Mouse (Mus musculus) small intestine, adult 2 months (tissue): ENCODE results near the gene Ilkap.

Experiments used
- CTCF ChIP-seq: fragments of 200-500 bp; IDR thresholded peaks from 2 replicates; pipeline ENCODE4 v1.5.1; 2012; ENCODE audit warnings: low read depth, mild to moderate bottlenecking, control low read depth, inconsistent platforms, low read length, moderate library complexity, mixed read lengths; ENCODE audit not compliant: insufficient replicate concordance, insufficient read length; ENCODE audit errors: extremely low read depth
- POLR2A ChIP-seq: fragments of 200-500 bp; IDR thresholded peaks from 2 replicates; pipeline ENCODE4 v1.6.1; 2012; ENCODE audit warnings: low read depth, mild to moderate bottlenecking, control low read depth, inconsistent platforms, low read length, moderate library complexity

DNA sequence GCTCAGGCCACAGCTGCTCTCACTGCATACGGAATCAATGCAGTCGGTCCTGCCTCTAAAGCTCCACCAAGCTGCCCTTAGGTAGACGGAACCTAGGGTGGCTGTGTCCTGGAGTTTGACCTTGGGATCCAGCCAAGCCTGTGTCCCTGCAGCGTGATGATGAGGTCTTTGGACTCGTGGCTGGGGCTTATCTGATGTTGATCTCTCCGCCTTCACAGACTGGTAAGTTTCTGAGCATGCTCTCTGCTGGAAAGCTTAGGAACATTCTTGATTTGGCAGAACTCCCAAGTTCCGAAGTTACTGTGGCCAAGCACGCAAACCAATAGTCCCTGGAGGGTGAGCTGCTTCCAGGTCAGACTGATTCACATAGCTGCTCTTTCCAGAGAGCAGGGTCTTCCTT is 47.4 kb upstream of the Ilkap start:
- TF ChIP-seq CTCF (no peak), POLR2A (peak; percentile 17; the same call in 1 of the 2 replicates)
